10 mouse cellular contexts compared by ENCODE assay signal in the genomic region with DNA sequence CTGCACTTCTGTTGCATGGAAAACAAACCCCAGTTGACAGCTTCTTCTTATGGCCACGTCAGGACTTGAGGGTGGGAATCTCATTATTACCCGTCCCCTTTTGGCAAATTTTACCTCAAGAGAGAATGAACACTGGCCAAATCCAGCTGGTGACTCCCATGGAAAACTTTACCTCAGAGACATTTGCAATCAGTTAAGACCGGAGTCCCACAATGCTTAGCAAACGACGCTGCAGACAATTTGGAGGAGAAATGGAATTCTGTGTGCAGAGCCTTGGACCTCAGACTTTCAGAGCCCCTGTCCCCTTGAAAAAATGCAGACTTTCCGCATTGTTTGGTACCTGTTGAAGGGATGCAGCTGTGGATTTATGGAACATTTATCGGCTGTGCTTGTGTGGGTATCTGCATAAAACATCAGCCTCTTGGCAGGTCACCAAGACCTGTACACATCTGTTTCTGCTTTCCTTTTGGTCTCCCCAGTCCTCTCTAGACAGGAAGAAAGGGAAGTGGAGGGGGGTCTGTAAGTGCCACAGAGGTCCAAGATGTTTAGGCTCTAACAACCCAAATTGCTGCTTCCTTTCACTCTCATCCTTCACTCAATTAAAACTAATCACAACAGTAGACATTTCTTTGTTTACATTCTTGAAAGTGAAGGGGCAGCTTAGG. TPM values are rescaled to one million over a fixed set of nuclear protein-coding genes. Genes with fewer than 3 reads are reported as not detected.
DNase-seq lines count a peak whose midpoint lies in the region; ATAC-seq and TF ChIP-seq lines count a peak whose summit lies in the region.
"Had no signal": no experiment of that assay in that cellular context is flagged by ENCODE, and none has a peak within 500 bp of the region (broad histone marks: within the 10 kb centered on the region; RNA-seq: fewer than 3 reads in every experiment).

No protein-coding gene starts in this region.

- peak overlapping the region; percentile 80 for H3K27ac ChIP-seq in gastrocnemius, adult 2 months
- peak overlapping the region; percentile 34 for H3K27ac ChIP-seq in intestine, embryonic 16.5 days (ENCODE audit: low read length)
- H3K27ac ChIP-seq in liver, embryonic 11.5 days (ENCODE audit: low read depth, low read length) = no peak overlapping the region
- H3K27ac ChIP-seq: midbrain, embryonic 10.5 days had no signal

- no peaks in the 10 kb centered on the region for H3K9me3 ChIP-seq in intestine, embryonic 16.5 days (ENCODE audit: control insufficient read depth, low read length)
- no peaks in the 10 kb centered on the region for H3K9me3 ChIP-seq in liver, embryonic 11.5 days (ENCODE audit: control insufficient read depth, low read length)
- H3K9me3 ChIP-seq: midbrain, embryonic 10.5 days had no signal

- intact Hi-C loops in gastrocnemius, adult 2 months (cut with DNase I) = no loop called here

- no peaks in the 10 kb centered on the region for H3K27me3 ChIP-seq in intestine, embryonic 16.5 days (replicated peaks; ENCODE audit: control insufficient read depth, insufficient read depth, low read length)
- H3K27me3 ChIP-seq in liver, embryonic 11.5 days (replicated peaks; ENCODE audit: control insufficient read depth, insufficient read depth, low read length) = no peaks in the 10 kb centered on the region

- H3K36me3 ChIP-seq in intestine, embryonic 16.5 days (ENCODE audit: control insufficient read depth, insufficient read depth, low read length) = no peaks in the 10 kb centered on the region
- H3K36me3 ChIP-seq in liver, embryonic 11.5 days (ENCODE audit: control insufficient read depth, insufficient read depth, low read length) = no peaks in the 10 kb centered on the region
- H3K36me3 ChIP-seq: midbrain, embryonic 10.5 days had no signal

- DNase-seq in urinary bladder, postnatal 14 days (ENCODE audit: low spot score) = peak; percentile 17
- no peak for DNase-seq in urinary bladder, postnatal 10 days (ENCODE audit: low spot score)
- peak; percentile 28 for DNase-seq in gastrocnemius, adult 2 months
- no peak for DNase-seq in liver, embryonic 11.5 days (ENCODE audit: low spot score)
- no peak for DNase-seq in yolk sac, embryonic 10.5 days (ENCODE audit: low spot score)
- DNase-seq: layer of hippocampus, adult 9-11 months; thymus, adult 18-20 months had no signal

- H3K4me2 ChIP-seq in intestine, embryonic 16.5 days (ENCODE audit: low read depth, low read length) = 0 out of 2 replicates have a peak overlapping the region, but pooled peaks have one; percentile 6
- H3K4me2 ChIP-seq in liver, embryonic 11.5 days = no peak overlapping the region

- no peak for TF ChIP-seq CTCF in gastrocnemius, adult 2 months (IDR thresholded peaks at IDR 0.05)

- peak; percentile 65 for ATAC-seq in intestine, embryonic 16.5 days
- no peak for ATAC-seq in liver, embryonic 11.5 days (replicated peaks; ENCODE audit: low FRiP score)
- no peak for ATAC-seq in granulocyte monocyte progenitor cell, adult 5-6 weeks (replicated peaks; ENCODE audit: poor library complexity, severe bottlenecking)

- H3K9ac ChIP-seq in intestine, embryonic 16.5 days (ENCODE audit: low read depth, low read length) = no peak overlapping the region
- H3K9ac ChIP-seq in liver, embryonic 11.5 days (ENCODE audit: low read depth, low read length) = no peak overlapping the region

- WGBS in intestine, embryonic 16.5 days = 27% methylated on average over 7 of the region's 7 CpGs
- WGBS in liver, embryonic 11.5 days = 52% methylated on average over 7 of the region's 7 CpGs

- peak overlapping the region; percentile 53 for H3K4me3 ChIP-seq in gastrocnemius, adult 2 months
- H3K4me3 ChIP-seq in intestine, embryonic 16.5 days (ENCODE audit: low read length) = no peak overlapping the region
- no peak overlapping the region for H3K4me3 ChIP-seq in liver, embryonic 11.5 days (ENCODE audit: low read depth, low read length)
- H3K4me3 ChIP-seq: midbrain, embryonic 10.5 days had no signal

- H3K4me1 ChIP-seq in intestine, embryonic 16.5 days (ENCODE audit: control insufficient read depth, insufficient read depth, low read length) = peaks cover 5% of the 10 kb centered on the region; the same call in 1 of the 2 replicates
- H3K4me1 ChIP-seq in liver, embryonic 11.5 days (replicated peaks; ENCODE audit: control insufficient read depth, insufficient read depth, low read length) = peaks cover 2% of the 10 kb centered on the region

RNA-seq across cellular contexts. Expression of a gene that starts 20.5 kb away (rescaled TPM):
- total RNA-seq in gastrocnemius, adult 2 months (2021) = 100 to 1,000 TPM; 127 to 394 TPM
- polyA plus RNA-seq in intestine, embryonic 16.5 days (2015; fragmentation: Nextera tagmentation; extraction: Ambion mirVana) = 449 and 476 TPM in 2 replicates
- polyA plus RNA-seq in liver, embryonic 11.5 days (2014; fragmentation: Nextera tagmentation; extraction: Ambion mirVana) = 144 and 156 TPM in 2 replicates
- not detected in 2 replicates for total RNA-seq in granulocyte monocyte progenitor cell, adult 5-6 weeks (2014; fragmentation: Nextera tagmentation)
- total RNA-seq in granulocyte monocyte progenitor cell, adult 5-6 weeks (2017) = 0.13 TPM in 1 of 2 replicates, not detected in the other

Comparison
In these comparisons a context has a peak if more than half of its experiments do, and no peak if none do; other contexts are left out.
1. DNase-seq: peak in urinary bladder, postnatal 14 days (single experiment) and gastrocnemius, adult 2 months (single experiment); none in urinary bladder, postnatal 10 days (single experiment), liver, embryonic 11.5 days (single experiment) and yolk sac, embryonic 10.5 days (single experiment).
2. RNA of a gene that starts 20.5 kb away (total RNA-seq): 127 to 394 TPM in gastrocnemius, adult 2 months; 0.13 TPM in granulocyte monocyte progenitor cell, adult 5-6 weeks; every median in the first group is over 100 times any median in the second.